Mouse (Mus musculus): ENCODE results near the gene Klhdc7a. TPM values are rescaled to one million over a fixed set of nuclear protein-coding genes. Genes with fewer than 3 reads are reported as not detected.
A peak's percentile ranks its signal among the peaks of the same experiment; 100 is the strongest.

The Klhdc7a gene
- 0.38 and 0.59 TPM in 2 replicates for polyA plus RNA-seq (2016; fragmentation: Nextera tagmentation; extraction: Ambion mirVana)

DNA sequence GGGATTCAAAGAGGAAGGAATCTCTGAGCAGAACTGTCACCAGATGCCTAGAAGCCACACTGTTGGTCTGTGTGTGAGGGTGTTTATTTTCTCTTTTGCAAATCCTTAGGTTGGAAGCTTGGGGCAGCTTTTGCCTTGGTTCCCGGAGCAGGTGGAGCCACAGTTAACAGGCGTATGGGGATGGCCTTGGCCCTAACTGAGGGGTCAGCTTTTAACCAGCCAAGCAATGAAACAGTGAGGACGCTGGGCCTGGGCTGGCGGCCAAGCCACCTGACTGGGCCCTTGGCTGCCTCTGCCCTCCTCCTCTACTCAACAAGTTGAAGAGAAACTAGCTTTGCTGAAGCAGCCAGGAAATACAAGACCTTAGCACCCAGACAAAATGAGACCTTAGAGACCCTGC lies at the start of gene Klhdc7a:
TSS of gene Klhdc7a (minus strand) at position 105 of the 400 bp plus-strand sequence.
- ATAC-seq (ENCODE audit: low FRiP score): no peak
- H3K27ac ChIP-seq: no peak within 1 kb of the TSS; the same call in 1 of the 2 replicates

DNA sequence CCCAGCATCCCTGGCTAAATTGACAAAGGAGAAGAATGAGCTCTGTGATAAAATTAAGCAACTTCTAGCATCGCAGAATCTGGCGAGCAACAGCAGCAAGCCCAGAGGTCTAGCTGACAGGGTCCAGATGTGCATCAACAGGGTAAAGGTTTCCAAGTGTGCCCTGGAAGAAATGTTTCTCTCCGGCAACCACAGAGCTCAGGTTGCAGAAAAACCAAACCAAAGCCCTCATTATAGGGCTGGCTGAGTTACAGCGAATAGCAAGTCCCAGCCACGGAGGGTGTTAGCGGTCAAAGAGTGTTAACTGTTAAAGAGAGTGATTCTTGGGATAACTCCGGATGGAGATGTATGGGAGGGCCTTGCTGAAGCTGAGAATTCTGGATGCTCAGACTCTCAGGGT lies 48.1 kb upstream of the Klhdc7a start:
- Histone ChIP-seq H3K4me1 (peaks cover 12% of the 10 kb centered on the region), H3K9me3 (replicated peaks) (no peaks in the 10 kb centered on the region; the same call in 1 of the 2 replicates), H3K4me3 (no peak overlapping the region), H3K4me2 (replicated peaks) (no peak overlapping the region), H3K27ac (no peak overlapping the region), H3K27me3 (0 out of 2 replicates have a peak, but pooled peaks cover 4% of the 10 kb centered on the region), H3K36me3 (no peaks in the 10 kb centered on the region), H3K9ac (no peak overlapping the region)
- no peak for ATAC-seq (ENCODE audit: low FRiP score)
- 65% methylated on average over 7 of the region's 7 CpGs for WGBS

More for the DNA sequence above, at the start of gene Klhdc7a:
- Histone ChIP-seq H3K27me3 (0 out of 2 replicates have a peak, but pooled peaks cover 13% of the 10 kb centered on the region), H3K36me3 (no peaks in the 10 kb centered on the region), H3K4me3 (no peak within 1 kb of the TSS), H3K9ac (no peak within 1 kb of the TSS), H3K4me2 (replicated peaks) (no peak within 1 kb of the TSS), H3K9me3 (replicated peaks) (no peaks in the 10 kb centered on the region), H3K4me1 (peaks cover 10% of the 10 kb centered on the region; the same call in 1 of the 2 replicates)
- WGBS: 36% methylated on average over 4 of the region's 4 CpGs

DNA sequence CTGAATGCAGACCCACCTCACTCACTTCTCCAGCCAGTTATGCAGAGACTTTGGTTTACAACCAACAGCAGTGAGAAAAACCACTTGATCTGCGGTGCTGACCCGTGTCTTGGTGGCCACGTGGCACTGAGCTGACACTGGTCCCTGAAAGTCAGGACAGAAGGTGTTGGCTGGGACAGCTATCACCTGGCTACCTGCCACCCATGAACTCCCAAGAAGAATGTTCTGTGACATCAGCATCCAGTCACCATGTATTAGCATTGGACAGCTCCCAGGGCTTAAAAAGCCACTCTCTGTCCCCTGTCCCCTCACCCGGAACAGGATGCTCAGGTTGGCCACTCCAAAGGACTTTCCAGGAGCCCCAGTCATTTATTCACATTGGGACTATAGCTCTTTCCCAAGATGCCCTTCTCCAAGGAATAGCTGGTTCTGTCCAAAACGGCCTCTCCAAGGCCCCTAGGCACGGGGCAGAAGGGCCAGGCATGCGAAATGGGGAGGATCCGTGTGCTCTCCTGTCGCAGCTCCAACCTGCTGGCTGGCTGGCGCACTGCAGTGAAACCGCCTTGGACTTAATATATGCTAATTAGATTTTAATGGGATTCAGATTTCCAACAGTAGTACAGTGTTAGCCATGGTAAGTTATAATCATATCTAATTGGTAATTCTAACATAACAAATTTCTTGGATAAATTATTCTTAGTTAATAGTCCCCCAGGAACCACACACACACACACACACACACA lies 43.1 kb upstream of the Klhdc7a start:
- Histone ChIP-seq H3K4me3 (no peak overlapping the region), H3K27me3 (peaks cover 19% of the 10 kb centered on the region), H3K4me1 (peaks cover 23% of the 10 kb centered on the region), H3K9ac (no peak overlapping the region), H3K36me3 (no peaks in the 10 kb centered on the region), H3K27ac (no peak overlapping the region), H3K4me2 (replicated peaks) (no peak overlapping the region), H3K9me3 (replicated peaks) (peaks cover 4% of the 10 kb centered on the region; the same call in 1 of the 2 replicates)
- ATAC-seq (ENCODE audit: low FRiP score): peak; percentile 72
- 56% methylated on average over 11 of the region's 11 CpGs for WGBS

DNA sequence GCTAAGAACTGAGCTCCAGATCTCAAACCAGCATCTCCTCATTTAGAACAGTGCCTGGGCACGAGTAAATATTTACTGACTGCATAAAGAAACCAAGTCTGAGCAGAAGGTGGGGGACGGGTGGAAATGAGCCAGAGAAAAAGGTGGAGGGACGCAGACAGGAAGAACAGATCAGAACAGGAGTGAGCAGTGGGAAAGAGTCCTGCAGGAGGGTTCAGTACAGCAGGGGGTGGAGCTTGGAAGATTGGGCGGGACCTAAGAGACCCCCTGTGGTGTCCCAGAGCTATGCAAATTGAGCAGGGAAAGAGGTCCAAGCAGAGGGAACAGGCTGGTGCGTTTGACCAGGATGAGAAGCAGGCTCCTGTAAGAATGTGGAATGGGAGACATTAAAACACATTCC lies 37.1 kb upstream of the Klhdc7a start:
- Histone ChIP-seq H3K9ac (no peak overlapping the region), H3K27me3 (peaks cover 50% of the 10 kb centered on the region), H3K4me3 (no peak overlapping the region), H3K36me3 (no peaks in the 10 kb centered on the region), H3K4me1 (peaks cover 17% of the 10 kb centered on the region), H3K4me2 (replicated peaks) (peak overlapping the region; percentile 41), H3K9me3 (replicated peaks) (0 out of 2 replicates have a peak, but pooled peaks cover 3% of the 10 kb centered on the region), H3K27ac (0 out of 2 replicates have a peak overlapping the region, but pooled peaks have one; percentile 35)
- no peak for ATAC-seq (ENCODE audit: low FRiP score)
- WGBS: 18% methylated on average over 5 of the region's 5 CpGs

DNA sequence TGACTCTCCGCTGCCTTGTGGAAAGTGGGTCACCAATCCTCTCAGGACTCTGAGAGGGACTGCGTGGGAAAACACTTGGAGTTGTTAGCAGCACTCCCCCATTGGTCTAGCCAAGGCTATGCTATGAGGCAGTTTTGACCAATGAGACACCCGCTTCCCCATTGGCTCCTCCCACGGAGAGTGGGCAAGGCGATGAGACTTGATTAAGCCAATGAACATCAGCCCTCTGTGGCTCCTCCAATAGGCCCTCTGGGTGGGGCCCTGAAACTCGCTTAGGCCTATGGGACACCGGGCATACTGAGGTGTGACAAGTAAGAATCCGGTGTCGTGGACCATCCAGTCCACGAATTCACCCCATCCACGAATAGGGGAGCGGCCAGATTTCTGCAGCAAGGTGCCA lies 36.3 kb upstream of the Klhdc7a start:
- Histone ChIP-seq H3K27ac (no peak overlapping the region), H3K9ac (no peak overlapping the region), H3K36me3 (no peaks in the 10 kb centered on the region), H3K9me3 (replicated peaks) (no peaks in the 10 kb centered on the region), H3K27me3 (peaks cover 48% of the 10 kb centered on the region), H3K4me2 (replicated peaks) (peak overlapping the region; percentile 41), H3K4me3 (peak overlapping the region; percentile 9), H3K4me1 (peaks cover 18% of the 10 kb centered on the region)
- ATAC-seq (ENCODE audit: low FRiP score): no peak
- 25% methylated on average over 12 of the region's 12 CpGs for WGBS

DNA sequence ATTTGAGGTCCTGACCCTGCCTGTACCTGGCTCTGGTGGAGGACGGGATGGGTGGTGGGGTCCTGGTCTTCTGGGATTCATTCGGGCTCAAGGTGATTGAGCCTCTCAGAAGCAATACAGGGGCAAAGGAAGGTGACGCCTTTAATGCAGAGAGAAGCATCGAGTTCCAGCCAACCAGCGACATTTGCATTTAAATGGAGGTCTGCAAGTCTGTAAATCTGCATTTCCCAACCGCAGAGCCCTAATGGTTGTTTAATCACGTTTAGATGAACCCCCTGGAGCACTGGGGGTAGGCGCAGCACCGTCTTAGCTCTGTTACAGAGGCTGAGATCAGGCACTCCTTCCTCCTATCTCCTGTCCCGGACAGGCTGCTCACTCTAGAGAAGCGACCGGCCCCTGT lies 34.2 kb upstream of the Klhdc7a start:
- Histone ChIP-seq H3K27me3 (peaks cover 44% of the 10 kb centered on the region), H3K36me3 (no peaks in the 10 kb centered on the region), H3K4me2 (replicated peaks) (no peak overlapping the region), H3K4me3 (no peak overlapping the region), H3K9ac (no peak overlapping the region), H3K9me3 (replicated peaks) (no peaks in the 10 kb centered on the region), H3K27ac (no peak overlapping the region), H3K4me1 (peaks cover 21% of the 10 kb centered on the region)
- ATAC-seq (ENCODE audit: low FRiP score): no peak
- WGBS: 11% methylated on average over 12 of the region's 12 CpGs

DNA sequence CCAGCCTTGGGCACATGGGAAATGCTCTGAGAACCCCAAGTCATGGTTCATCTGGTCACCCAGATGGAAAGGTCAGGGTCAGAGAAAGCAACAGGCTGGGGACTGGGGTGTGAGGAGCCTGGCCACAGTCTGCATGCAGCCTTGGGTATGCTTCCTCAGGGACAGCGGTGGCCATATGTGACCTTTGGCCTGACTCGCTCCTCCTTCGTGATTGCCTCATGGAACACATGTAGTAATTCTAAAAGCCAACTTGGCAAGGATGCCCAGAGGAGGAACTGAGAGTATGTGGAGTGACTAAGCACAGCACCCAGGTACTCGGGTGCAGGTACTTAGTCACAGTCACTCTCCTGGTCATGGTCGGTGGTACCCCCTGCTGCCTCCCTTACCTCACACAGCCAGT lies 33.1 kb upstream of the Klhdc7a start:
- Histone ChIP-seq H3K9ac (no peak overlapping the region), H3K27me3 (peaks cover 40% of the 10 kb centered on the region), H3K27ac (no peak overlapping the region), H3K4me3 (no peak overlapping the region), H3K4me1 (peaks cover 11% of the 10 kb centered on the region), H3K36me3 (no peaks in the 10 kb centered on the region), H3K4me2 (replicated peaks) (no peak overlapping the region), H3K9me3 (replicated peaks) (no peaks in the 10 kb centered on the region)
- WGBS: 71% methylated on average over 5 of the region's 5 CpGs
- no peak for ATAC-seq (ENCODE audit: low FRiP score)

DNA sequence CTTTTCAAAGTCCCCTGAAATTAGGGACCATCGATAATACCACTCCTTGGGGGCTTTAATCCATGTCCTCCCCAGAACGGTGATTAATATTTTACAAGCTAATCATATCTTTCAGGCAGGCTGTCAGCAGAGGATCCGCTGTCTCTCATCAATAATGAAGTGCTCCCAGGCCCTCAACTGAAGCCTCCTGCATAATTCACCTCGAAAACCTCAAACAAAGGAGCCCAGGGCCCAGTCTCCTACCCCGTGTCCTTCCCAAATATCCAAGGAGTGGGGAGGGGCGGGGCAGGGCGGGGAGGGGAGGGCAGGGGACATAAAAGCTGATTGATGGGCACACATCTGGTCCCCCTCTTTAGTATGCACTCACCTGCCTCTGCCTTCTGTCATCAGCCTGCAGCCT lies 31.2 kb upstream of the Klhdc7a start:
- Histone ChIP-seq H3K4me1 (peaks cover 12% of the 10 kb centered on the region), H3K9ac (no peak overlapping the region), H3K9me3 (replicated peaks) (no peaks in the 10 kb centered on the region), H3K36me3 (no peaks in the 10 kb centered on the region), H3K4me3 (no peak overlapping the region), H3K4me2 (replicated peaks) (no peak overlapping the region), H3K27ac (peak overlapping the region; percentile 30; the same call in 1 of the 2 replicates), H3K27me3 (peaks cover 24% of the 10 kb centered on the region)
- 33% methylated on average over 7 of the region's 7 CpGs for WGBS
- no peak for ATAC-seq (ENCODE audit: low FRiP score)

DNA sequence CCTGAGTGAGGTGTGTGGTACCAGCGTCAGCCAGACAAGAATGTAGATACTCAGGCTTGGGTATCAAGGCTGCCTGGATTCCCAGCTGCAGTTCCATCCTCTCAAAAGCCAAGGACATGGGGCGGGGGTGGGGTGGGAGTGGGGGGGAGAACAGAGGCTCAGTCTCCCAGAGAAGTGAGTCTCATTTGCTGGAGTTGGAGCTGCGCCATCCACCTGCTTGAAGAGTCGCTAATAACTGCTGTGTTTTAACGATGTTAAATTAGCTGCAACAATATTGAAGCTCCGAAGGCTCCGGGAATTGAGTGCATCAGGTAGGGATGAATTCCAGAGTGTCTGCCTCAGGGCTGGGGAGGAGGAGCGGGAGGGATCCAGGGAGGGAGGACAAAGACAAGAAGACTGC lies 27.8 kb upstream of the Klhdc7a start:
- ATAC-seq (ENCODE audit: low FRiP score): no peak
- Histone ChIP-seq H3K27me3 (peaks cover 5% of the 10 kb centered on the region; the same call in 1 of the 2 replicates), H3K4me2 (replicated peaks) (no peak overlapping the region), H3K36me3 (no peaks in the 10 kb centered on the region), H3K27ac (0 out of 2 replicates have a peak overlapping the region, but pooled peaks have one; percentile 17), H3K9me3 (replicated peaks) (no peaks in the 10 kb centered on the region), H3K9ac (no peak overlapping the region), H3K4me1 (peaks cover 25% of the 10 kb centered on the region), H3K4me3 (no peak overlapping the region)
- 55% methylated on average over 8 of the region's 8 CpGs for WGBS

DNA sequence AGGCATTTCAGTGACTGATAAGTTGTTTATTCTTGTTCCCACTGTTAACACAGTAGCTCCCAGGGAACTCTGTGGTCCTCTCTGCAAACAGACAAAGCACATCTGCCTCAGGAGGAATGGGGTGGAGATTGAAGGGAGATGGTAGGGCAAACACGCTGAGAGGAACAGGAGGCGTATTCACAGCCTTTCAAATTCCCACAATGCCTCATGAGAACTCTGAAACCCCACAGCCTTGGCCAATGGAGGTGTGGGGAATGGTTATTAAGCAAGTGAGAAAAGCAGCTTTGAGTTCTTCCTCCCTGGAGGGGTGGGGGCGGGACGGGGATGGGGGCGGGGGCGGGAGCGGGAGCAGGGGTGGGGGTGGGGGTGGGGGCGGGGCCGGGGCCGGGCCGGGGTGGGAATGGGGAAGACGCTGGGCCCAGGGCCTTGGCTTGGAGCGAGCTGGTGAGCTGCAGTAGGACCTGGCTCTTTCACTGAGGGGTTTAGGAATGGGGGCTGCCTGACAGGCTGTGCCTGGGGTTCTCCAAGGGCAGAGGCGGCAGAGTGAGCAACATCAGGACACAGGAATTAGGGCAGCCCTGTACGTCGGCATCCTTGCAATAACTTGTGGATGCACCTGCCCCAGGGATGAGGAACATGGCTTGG lies 25.4 kb upstream of the Klhdc7a start:
- Histone ChIP-seq H3K27ac (peak overlapping the region; percentile 81), H3K9me3 (replicated peaks) (no peaks in the 10 kb centered on the region), H3K4me3 (no peak overlapping the region), H3K4me1 (peaks cover 22% of the 10 kb centered on the region), H3K4me2 (replicated peaks) (peak overlapping the region; percentile 24), H3K36me3 (no peaks in the 10 kb centered on the region), H3K9ac (0 out of 2 replicates have a peak overlapping the region, but pooled peaks have one; percentile 35), H3K27me3 (peaks cover 6% of the 10 kb centered on the region)
- peak; percentile 68 for ATAC-seq (ENCODE audit: low FRiP score)
- WGBS: 13% methylated on average over 7 of the region's 16 CpGs

DNA sequence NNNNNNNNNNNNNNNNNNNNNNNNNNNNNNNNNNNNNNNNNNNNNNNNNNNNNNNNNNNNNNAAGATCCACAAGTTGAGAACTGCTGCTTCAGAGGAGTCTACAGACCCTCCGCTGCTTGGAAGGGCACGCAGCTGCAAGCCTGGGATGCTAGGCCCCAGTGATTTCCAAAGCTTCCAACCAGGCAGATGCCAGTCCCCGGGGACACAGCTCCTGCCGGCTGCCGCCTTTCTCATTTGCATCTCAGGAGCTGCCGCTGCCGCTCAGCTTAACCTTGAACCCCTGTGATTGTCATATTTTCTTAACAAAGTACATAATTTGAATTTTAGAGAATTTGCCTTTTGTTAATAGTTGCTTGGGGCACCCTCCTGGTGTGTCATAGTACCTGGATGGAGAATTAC lies 19.1 kb upstream of the Klhdc7a start:
- Histone ChIP-seq H3K36me3 (no peaks in the 10 kb centered on the region), H3K4me3 (no peak overlapping the region), H3K27me3 (peaks cover 9% of the 10 kb centered on the region), H3K9me3 (replicated peaks) (no peaks in the 10 kb centered on the region), H3K27ac (no peak overlapping the region), H3K4me2 (replicated peaks) (no peak overlapping the region), H3K9ac (no peak overlapping the region), H3K4me1 (peaks cover 26% of the 10 kb centered on the region)
- ATAC-seq (ENCODE audit: low FRiP score): no peak
- 14% methylated on average over 7 of the region's 7 CpGs for WGBS

DNA sequence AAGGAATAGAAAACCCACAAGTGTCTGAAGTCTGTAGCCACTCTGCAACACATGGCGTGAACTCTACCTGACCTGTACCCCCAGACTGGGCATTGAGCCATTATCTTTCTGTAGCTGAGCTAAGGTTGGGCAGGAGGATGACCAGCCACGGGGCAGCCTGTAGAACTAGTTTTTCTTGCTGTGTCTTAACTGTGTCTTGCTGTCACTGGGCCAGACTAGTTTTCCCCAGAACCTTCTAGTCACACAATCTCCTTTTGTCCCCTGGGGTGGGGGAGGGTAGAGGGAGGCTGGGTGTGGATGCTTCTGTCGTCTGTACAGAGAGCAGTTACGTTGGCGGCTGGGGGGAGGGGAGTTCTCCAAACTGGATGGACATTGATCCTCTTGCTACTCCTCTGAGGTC lies 10.9 kb upstream of the Klhdc7a start:
- no peaks in the 10 kb centered on the region for H3K36me3 ChIP-seq
- H3K4me2 ChIP-seq (replicated peaks): no peak overlapping the region
- ATAC-seq (ENCODE audit: low FRiP score): no peak
- H3K27ac ChIP-seq: no peak overlapping the region
- H3K9me3 ChIP-seq (replicated peaks): no peaks in the 10 kb centered on the region
- H3K27me3 ChIP-seq: no peaks in the 10 kb centered on the region
- H3K4me3 ChIP-seq: no peak overlapping the region
- H3K4me1 ChIP-seq: peaks cover 33% of the 10 kb centered on the region
- 40% methylated on average over 5 of the region's 5 CpGs for WGBS
- no peak overlapping the region for H3K9ac ChIP-seq

Data from hindbrain, embryonic 12.5 days (tissue).